Mouse (Mus musculus): ENCODE results near the gene Ptbp3.

Gene Ptbp3

GRCm38 (mm10) chr4:59437990-59438854 is 110.9 kb downstream of the Ptbp3 start, which contains the start of gene Susd1:
Gene Susd1, minus strand, starts transcription at chr4:59438633.
- DNase-seq (ENCODE audit: low read depth, low spot score): peak; percentile 25

GRCm38 (mm10) chr4:59435951-59436350 is 113.2 kb downstream of the Ptbp3 start:
- no peak for DNase-seq (ENCODE audit: low read depth, low spot score)

- DNase-seq (ENCODE audit: low read depth, low spot score): no peak
Observed at GRCm38 (mm10) chr4:59434039-59434438, 115.1 kb downstream of the Ptbp3 start.

GRCm38 (mm10) chr4:59429128-59429527 is 120.0 kb downstream of the Ptbp3 start:
- no peak for DNase-seq (ENCODE audit: low read depth, low spot score)

- no peak for DNase-seq (ENCODE audit: low read depth, low spot score)
Observed at GRCm38 (mm10) chr4:59426429-59426828, 122.7 kb downstream of the Ptbp3 start.

- DNase-seq (ENCODE audit: low read depth, low spot score): no peak
Observed at GRCm38 (mm10) chr4:59422808-59423207, 126.4 kb downstream of the Ptbp3 start.

GRCm38 (mm10) chr4:59422025-59422783 is 127.0 kb downstream of the Ptbp3 start:
- DNase-seq (ENCODE audit: low read depth, low spot score): no peak

Measured in retina, postnatal 7 days (tissue).